Mouse (Mus musculus) left cerebral cortex, adult 11 months (tissue): ENCODE data around the gene Hivep3.

Experiments used
- DNase-seq: peaks from one replicate; pipeline ENCODE4 v3.0.0; 2022; ENCODE audit warnings: low spot score

Hivep3 gene

DNA sequence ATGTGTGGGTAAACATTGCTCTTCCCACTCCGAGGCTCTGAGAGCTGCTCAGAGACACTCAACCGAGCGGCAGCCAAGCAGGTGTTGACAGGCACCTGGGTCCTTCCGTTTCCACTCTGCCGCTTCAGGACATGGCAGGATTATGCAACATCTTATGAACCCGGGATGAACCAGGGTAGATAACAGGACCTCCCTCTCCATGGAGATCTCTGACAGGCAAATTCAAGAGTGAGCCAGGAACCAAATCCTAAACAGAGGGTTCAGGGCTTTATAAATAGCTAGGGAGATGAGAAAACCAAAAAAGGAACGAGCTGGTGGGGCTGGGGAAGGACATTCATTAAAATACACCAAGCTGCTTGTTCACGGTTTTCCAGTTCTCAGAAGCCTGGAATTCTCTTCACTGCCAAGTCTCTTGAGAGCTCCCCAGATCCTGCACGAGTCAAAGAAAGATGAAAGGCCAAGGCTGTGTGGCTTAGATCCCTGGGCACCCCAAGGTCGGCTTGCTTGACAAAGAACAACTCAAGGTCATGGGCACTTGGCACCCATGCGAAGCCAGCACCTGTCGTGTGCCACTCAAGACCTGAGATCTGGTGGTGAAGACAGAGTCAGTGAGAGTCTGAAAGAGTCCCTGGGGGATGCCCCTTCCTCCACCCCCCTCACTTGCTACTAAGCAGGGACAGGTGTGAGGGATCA is 215.5 kb downstream of the Hivep3 start:
- DNase-seq: no peak

DNA sequence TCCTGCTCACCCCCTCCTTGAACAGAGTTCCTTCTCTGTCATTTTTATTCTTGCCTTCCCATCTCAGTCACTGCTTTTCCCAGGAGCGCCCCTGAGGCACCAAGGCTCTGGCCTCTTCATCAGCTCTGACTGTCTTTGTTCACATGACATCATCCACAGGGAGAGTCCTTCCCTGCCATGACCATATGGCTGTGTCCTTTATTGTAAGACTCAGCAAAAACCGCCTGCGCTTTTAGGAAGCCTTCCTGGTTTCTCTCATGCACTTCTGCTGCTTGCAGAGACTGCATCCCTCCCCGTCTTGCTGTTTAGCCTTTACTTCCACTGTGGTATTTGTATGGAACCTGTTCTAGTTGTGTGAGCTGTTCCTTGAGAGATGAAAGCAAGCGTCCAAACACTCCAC is 216.6 kb downstream of the Hivep3 start:
- DNase-seq: no peak

DNA sequence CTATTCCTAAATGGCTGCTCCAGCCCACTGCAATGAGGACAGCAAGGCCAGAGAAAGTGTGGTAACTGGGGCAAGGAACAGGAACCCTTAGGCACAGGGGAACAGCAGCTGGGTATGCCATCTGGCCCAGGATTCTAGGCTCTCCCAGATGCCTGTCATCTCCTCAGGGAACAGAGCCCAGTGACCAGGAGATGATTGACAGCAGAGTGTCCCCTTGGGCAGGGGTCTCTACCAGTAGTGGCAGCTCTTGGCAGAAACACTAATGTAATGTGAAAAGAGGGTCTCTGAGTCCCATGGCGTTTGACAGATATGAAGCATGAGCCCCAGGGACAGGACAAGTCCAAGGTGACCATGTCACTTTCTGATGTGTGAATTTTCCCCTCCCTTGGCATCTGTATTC is 217.5 kb downstream of the Hivep3 start:
- DNase-seq: no peak

DNA sequence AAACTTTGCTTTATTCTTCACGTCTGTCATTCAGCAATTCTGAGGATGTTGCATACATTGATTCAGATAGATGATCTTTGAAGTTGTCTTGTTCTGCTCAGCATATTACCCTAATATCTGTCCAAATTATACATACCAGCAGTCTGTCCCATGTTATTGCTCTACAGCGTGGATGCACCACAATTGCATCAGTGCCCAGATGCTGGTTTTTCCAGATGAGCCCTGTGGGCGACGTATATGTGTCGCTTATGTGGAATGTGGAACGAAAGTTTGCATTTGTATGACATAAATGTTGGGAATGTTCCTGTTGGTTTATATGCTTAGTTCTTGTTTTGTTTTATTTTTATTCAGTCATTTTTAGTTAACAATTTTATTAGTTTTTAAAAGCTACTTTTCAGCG is 221.4 kb downstream of the Hivep3 start:
- DNase-seq: no peak

DNA sequence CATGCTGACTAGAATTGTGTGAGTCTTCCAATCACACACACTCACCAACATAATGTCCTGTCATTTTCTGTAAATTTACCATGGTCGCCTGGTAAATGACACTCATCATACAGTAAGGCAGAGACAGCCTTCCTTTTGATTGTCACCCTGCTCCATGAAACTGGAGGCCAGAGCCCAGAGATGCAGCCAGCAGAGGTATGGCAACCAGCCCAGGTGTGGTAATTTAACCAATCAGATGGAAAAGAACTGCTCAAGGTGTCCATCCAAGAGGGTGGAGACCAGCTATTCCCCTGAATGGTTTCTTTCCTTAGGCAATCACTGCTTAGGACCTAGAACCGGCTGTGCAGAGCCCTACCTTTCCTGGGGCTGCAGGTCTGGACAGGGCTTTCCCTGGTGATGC is 224.4 kb downstream of the Hivep3 start:
- DNase-seq: no peak

DNA sequence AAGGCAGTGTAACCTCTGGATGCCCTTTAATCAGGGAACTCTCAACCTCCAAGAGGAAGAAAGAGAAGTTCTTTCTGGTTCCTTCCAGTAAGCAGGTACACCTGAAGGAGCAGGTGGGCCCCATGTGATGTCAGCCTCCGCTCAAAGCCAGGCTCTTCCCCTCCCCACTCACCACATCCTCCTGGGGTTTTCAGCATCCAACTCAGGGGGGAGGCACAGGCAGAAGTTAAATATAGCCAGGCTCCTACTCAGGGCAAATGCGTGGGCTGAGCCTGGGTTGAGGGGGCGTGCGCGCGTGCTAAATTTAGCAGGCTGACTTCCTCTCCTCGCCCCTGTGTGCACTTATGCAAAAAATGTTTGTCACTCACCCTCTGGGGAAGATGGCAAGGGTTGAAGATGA is 225.7 kb downstream of the Hivep3 start:
- DNase-seq: no peak

DNA sequence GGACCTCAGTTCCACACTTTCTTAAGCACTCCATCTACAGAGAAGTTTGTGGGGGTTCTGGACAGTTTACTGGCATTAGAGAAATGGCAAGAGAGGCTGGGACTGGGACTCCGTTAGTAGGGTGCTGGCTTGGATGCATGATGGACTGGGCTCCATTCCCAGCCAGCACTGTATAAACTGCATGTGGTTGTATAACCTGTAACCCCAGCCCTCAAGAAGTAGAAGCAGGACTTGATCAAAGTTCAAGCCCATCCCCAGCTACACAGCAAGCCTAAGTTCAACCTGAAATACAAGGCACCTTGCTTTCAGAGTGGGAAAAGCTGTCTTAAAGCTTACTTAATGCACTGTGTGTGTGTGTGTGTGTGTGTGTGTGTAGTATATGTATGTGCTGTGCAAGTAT is 226.3 kb downstream of the Hivep3 start:
- no peak for DNase-seq

DNA sequence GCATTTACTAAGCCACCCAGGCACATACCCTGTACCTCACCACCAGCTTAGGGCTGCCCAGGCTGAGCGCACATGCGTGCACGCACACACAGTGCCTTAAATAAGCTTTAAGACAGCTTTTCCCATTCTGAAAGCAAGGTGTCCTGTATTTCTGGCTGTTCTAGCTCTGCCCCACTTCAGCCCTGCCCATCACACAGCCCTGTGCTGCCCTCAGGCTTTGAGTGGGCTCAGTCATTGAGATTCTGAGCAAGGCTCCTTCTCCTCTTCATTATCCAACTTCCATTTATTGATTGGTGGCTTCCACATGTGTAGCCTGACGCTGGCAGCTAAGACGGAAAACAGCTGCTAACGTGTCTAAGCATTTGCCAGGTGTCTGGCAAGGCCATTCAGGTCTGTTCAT is 226.9 kb downstream of the Hivep3 start:
- no peak for DNase-seq

DNA sequence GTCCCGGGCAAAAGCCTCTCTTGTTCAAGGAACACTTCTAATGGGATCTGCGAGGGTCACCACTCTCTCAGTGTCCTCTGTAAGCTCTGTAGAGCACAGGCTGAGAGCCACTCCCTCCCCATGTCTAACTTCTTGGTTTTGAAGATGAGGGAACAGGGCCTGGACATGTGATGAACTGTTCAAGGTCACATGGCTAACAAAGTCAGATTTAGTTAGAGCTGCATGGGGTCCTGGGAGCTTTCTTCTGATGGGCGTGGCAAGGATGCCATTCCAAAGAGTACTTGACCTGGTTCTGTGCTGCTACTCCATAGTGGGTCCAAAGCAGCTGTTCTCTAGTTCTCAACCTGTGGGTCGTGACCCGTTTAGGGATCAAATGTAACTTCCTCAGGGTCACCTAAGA is 227.6 kb downstream of the Hivep3 start:
- DNase-seq: no peak

DNA sequence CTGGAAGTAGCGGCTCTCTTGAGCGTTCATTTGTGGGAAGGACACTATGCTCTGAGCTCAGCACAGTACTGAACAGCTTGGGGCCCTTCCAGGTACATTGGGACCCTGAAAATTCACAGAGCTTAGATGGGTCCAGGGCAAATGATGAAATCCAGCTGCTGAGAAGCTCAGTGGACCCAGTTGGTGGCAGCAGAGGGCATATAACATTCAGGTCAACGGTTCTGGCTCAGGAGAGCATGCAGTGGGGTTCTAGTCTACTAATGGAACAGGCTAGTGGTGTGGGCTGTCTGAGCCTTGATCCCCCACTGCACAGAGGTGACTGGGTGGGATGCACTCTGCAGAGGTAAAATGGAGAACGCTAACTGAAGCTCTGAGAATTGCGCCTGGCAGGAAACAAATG is 228.5 kb downstream of the Hivep3 start:
- no peak for DNase-seq

DNA sequence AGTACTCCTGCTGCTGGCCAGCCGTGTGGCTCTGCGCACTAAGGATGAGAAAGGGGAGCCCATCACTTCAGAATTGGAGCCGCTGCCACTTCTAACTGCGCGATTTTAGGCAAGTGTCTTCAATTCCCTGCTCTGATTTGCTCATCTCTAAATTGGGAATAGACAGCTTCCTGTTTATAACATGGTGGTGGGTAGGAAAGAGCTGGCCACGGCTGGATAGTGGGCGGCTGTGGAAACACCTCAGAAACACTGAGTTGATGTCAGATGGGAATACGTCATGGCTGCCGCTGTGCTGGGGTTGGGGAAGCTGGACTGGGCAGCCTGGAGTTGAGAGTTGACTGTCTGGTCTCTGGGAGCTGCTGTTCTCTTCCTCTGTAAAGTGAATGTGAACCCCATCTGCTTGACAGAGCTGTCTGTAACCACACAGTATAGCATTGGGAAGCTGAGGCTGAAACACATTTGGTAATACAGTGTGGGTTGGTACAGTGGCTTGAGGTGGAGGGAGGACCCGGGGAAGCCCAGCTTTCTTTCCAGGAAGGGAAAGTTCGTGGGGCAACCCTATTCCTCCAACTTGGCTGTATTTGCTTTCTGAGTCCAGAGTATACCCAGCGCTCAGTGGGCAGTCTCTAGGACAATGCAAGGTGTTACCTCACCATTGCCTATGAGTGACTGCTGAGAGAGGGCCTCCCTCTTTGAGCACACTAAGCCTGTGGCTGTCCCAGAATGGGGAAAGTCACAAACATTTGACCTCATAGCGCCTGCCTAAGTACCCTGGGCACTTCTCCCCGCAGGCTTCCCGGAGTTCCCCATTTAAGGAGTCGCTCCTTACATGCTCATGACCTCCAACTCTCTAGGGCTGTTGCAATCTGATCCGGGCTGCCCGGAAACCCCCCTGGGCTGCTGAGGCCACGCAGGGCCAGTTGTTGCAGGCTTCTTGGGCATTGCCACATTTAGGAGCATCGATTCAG is 232.8 kb downstream of the Hivep3 start:
- peak; percentile 70 for DNase-seq

DNA sequence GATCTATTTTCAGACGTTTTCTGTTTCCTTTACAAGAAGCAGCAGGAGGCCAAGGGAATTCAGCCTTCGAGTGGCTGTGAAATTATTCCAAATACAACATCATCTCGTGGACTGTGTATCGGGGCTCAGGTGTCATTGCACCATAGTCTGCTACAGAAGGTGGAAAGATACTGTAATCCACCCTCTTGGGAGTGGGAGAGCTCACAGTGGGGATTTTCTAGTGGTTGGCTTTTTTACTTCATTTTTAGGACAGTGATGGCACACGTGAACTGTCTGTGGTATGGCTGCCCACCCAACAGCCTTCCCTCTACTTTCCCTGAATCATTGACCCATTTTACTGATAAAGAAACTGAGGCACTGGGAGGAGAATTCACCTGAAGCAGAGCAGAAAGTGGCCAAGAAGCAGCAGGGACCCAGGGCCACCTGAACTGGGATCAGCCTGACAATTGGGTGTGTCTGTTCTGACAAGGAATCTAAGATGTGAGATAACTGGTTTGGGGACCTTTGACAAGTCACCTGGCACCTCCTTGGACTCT is 233.6 kb downstream of the Hivep3 start:
- no peak for DNase-seq

DNA sequence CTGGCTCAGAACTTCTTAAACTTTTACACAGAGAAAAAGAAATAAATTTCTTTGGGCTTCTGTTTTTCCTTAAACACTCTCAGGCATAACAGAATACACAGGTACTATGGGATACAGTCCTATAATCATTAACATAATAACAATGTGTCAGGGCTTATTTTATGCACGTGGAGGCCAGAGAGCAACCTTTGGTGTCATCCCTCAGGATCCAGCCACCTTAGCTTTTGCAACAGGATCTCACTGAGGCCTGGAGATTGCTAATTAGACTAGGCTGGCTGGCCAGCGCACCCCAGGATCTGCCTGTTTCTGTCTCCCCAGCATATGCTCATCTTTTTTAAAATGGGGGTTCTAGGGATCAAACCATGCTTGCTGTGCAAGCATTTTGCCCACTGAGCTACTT is 234.1 kb downstream of the Hivep3 start:
- no peak for DNase-seq

DNA sequence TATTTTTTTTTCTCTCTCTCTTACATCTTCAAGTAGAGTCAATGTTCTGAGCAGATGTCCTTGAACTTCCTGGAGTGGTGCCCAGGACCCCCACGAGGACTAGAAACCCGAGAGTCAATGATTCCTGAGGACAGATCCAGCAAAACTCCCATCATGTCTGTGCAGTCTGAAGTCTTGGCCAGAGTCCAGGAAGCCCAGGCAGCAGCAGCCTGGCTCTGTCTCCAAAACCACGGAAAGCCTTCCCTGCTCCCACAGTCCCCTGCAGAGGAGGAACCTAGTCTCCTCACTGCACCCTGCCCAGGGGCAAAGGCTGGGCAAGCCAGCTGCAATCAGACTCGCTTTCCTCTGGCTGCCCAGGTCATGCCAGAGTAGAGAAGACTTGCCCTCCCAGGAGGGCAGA is 234.5 kb downstream of the Hivep3 start:
- DNase-seq: no peak

DNA sequence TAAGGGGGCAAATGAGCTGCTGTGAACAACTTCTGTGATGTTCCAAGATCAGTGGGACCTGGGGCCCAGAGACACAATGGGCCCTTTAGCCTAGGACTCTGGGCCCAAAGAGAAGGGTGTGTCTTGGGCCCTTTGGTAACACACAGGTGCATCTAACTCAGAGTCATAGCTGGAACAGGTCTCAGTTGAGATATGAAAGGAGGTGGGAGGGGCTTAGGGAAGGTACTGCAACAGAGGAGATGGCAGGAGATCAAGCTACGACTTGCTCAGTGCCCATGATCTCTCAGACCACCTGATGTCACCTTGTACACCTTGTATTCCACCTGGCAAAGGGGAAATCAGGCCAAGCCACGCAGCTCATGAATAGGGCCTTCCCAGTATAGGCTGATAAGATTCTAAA is 235.3 kb downstream of the Hivep3 start:
- no peak for DNase-seq

DNA sequence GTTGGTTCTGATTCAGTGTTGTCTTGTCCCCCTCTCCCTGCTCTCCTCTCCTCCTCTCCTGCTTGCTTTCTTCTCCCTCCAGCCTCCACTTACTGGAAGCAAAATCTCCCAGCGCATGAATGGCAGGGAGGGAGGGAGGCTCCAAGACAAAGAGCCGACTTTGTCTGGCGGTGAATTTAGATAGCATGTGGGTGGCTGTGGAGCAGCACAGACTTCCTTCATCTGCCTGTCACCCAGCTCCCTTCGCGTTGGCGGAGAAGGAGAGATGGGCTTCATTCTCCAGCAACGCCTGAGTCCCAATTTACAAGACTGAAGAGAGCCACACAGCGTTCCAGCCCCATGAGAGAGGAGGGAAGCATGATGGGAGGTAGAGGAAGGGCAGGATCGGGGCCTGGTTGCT is 236.6 kb downstream of the Hivep3 start:
- DNase-seq: peak; percentile 71

DNA sequence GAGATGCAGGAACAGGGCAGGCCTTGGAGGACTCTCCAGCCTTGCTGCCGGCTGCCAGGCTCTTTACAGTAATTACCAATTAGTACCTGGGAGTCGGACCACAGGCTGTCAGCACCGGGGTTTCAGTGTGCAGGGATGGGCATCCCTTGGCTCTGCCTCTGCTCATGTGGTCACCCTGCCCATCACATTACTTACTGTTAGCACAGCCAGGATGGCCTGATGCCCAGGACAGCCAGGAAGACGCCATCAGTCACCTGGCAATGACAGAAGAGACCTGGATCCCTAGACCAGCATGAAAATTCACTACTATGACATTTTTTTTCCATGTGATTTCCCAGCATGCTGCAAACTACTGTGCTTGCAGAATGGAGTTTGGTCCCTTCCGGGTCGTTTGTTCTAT is 238.8 kb downstream of the Hivep3 start:
- DNase-seq: no peak

DNA sequence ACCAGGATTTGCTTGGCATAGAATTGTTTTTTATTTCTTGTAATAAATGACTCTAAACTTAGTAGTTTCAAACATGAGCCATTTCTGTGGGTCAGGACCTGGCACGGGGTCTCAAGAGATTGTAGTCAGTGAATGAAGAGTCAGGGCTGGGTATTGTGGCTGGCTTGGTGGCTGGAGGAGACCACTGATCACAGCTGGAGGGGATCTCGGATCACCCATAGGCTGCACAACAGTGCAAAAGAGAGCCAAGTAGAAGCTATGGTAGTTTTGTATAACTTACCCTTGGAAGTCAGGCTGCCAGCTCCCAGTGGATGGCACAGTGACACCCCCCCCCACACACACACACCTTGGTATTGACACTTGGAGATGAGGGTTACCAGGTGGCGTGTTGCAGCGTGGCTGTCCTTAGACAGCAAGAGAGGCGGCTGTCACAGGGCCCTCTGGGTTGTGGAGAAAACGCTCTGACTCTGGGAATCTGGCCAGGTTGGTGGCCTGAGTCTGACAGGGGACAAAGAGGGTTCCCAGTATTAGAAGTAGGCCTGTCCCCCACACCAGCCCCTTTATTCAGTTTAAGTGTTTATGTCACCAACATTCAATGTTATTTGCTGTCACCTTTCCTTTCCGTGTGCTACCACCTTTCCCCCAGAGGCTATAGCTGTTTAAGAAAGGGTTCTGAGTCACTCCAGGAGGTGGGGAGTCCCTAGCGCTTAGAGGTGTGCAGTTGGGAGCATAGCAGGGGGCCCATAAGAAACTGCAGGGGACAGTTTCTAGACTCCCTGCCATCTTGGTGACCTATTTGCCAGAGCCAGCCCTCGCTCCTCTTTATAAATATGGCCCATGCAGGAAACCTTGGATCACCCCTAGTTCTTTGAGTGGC is 240.4 kb downstream of the Hivep3 start:
- DNase-seq: no peak

DNA sequence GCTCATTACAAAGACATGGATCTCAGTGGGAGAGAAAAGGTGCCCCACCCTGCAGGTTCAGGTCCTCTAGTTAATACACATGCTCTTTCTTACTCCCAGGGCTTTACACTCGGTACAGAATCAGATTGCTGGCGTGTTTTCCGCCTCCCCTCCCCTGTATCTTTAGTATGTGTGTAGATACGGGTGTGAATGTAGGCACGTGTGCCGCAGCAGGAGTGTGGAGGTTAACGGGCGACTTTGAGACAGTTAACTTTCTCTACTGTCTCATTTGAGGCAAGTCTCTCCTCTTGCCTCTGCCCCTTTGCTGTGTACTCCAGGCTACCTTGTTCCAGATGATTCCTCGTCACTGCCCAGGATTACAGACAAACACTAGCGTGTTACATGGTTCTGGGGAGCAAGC is 241.7 kb downstream of the Hivep3 start:
- no peak for DNase-seq

DNA sequence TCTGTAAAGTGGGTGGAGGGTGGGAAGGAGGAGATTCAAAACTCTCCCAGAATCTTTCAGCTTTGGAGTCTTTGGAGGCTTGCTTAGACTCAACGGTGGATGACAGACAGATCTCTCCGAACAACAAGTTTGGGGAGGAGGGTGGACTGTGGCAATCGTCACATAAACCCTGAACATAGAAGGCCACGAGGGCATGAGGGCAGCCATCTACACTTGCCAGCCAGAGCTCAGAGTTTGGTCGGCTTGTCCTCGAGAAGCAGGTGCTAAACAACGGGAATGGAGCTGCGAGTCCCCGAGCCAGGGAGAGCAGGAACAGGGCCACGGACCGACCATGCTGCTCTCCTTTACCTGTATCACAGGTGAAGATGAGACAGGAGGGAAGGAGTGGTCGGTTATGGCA is 242.2 kb downstream of the Hivep3 start:
- no peak for DNase-seq

DNA sequence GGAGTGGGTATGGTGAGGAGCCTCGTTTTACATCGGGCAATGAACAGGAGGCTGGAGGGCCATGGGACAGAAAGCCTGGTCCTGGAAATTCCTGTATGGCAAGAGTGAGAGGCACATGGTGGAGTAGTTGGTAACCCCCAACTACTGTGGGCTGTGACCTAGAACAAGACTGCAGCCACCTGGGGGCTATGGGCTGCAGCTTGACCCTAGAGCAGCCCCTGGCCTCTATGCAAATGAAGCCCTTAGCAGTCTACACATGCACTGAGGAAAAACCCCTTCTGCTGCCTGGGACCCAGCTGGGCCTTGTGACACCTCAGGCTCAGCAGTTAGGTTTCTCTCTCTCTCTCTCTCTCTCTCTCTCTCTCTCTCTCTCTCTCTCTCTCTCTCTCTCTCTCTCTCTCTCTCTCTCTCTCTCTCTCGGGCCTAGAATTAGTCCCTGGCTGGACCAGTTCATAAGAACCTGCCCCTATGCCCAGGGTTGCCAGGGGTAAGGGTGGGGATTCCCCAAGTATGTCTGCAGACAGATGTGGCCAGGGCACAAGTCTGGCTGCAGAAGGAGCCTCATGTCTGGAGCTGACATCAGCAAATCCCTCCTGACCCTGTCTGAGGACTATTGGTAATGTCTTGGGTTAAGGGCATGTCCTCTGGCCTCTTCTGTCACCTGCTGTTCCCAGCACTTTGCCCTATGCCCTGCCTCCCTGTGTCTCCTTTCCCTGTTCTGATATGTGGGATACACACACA is 243.0 kb downstream of the Hivep3 start:
- no peak for DNase-seq
